Mouse (Mus musculus) duodenum, adult 2 months (tissue): ENCODE data around the gene Uck1. TPM values are rescaled to one million over a fixed set of nuclear protein-coding genes. Genes with fewer than 3 reads are reported as not detected.

Source experiments
- polyA plus RNA-seq: library from polyadenylated mRNA; depleted of rRNA; stranded (reverse); fragments of >200 nt; gene quantifications from 2 replicates; pipeline ENCODE4 v1.2.3, GENCODE M21; 2012; ENCODE audit warnings: low replicate concordance; rRNA removed

The Uck1 gene
- 64.0 and 65.4 TPM in 2 replicates for polyA plus RNA-seq

DNA sequence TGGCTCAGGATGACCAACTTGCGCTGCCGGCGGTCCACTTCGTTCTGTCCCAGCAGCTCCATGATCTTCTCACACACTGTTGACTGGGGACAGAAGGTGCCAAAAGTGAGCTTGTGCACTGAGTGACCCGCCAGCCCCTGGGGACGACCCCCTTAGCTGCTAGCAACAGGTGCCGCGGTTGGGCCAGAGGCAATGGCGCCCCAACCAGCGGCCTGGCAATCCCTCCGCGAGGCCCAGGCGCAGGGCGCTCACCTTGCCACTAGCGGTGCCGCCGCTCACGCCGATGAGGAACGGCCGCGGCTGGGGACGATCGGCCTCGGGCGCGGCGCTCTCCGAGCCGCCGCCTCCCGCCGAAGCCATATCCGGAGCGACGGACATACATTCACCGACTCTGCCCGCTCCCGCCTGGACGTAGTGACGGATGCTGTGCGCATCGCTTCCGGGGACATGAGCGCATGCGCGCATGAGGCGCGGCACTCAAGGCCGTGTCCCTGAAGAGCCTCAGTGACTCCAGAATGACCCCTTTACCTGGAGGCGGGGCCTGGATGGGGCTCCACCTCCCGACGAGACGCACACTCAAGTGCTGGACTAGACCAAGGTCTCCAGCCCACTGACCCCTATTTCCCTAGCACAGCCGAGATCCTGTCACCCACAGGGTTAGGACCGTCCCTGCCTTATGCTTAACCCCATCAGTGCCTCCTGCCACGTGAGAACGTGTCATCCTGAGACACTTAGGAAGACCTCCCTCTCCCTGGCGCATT, at the start of gene Uck1:
Uck1 (minus strand) TSS at position 503 of the 761 bp plus-strand sequence.

GRCm38 (mm10) chr2:32287923-32288367, 28.0 kb upstream of the Uck1 start, which contains the start of gene Swi5:
Swi5 (minus strand) TSS chr2:32288075.

GRCm38 (mm10) chr2:32287334-32287840, 27.4 kb upstream of the Uck1 start, which contains the start of gene Golga2:
Golga2 (plus strand) TSS chr2:32287384.

GRCm38 (mm10) chr2:32235886-32236759, 23.8 kb downstream of the Uck1 start, which contains the start of gene Pomt1:
Pomt1 (plus strand) TSS chr2:32236590.

Other genes with a start within 250 kb of the Uck1 start
- gene Fam78a, start 175.3 kb downstream of the Uck1 start, polyA plus RNA-seq = 11.9 and 14.6 TPM in 2 replicates
- gene Plpp7, start 164.6 kb downstream of the Uck1 start, polyA plus RNA-seq = 4.6 and 5.2 TPM in 2 replicates
- 11.5 and 21.9 TPM in 2 replicates for gene Prrc2b, start 109.1 kb downstream of the Uck1 start, polyA plus RNA-seq
- 18.0 and 22.4 TPM in 2 replicates for gene Pomt1, start 23.6 kb downstream of the Uck1 start, polyA plus RNA-seq
- gene Golga2, start 27.2 kb upstream of the Uck1 start, polyA plus RNA-seq = 24.6 and 33.2 TPM in 2 replicates
- 96.7 and 222 TPM in 2 replicates for gene Swi5, start 27.9 kb upstream of the Uck1 start, polyA plus RNA-seq
- gene Ciz1, start 92.2 kb upstream of the Uck1 start, polyA plus RNA-seq = 152 and 178 TPM in 2 replicates
- gene Dnm1, start 93.2 kb upstream of the Uck1 start, polyA plus RNA-seq = 604 and 726 TPM in 2 replicates
- 179 and 196 TPM in 2 replicates for gene 1110008P14Rik, start 121.8 kb upstream of the Uck1 start, polyA plus RNA-seq
- 6.7 and 7.2 TPM in 2 replicates for gene Lcn2, start 128.1 kb upstream of the Uck1 start, polyA plus RNA-seq
- gene Ptges2, start 135.7 kb upstream of the Uck1 start, polyA plus RNA-seq = 28.3 and 40.4 TPM in 2 replicates
- gene Naif1, start 190.3 kb upstream of the Uck1 start, polyA plus RNA-seq = 3.1 and 3.6 TPM in 2 replicates
- 16.3 and 25.6 TPM in 2 replicates for gene Slc25a25, start 191.3 kb upstream of the Uck1 start, polyA plus RNA-seq